Mouse (Mus musculus): ENCODE results near the gene Olfr312. TPM values are rescaled to one million over a fixed set of nuclear protein-coding genes. Genes with fewer than 3 reads are reported as not detected.

The Olfr312 gene
- polyA plus RNA-seq, 1 experiment = not detected

- 66% methylated on average over 6 of the region's 6 CpGs for WGBS
- no peak for TF ChIP-seq POLR2A (IDR thresholded peaks at IDR 0.05; ENCODE audit: low read depth, low read length)
- TF ChIP-seq CTCF (conservative IDR thresholded peaks at IDR 0.05; ENCODE audit: insufficient read depth, insufficient read length, low read depth, low read length) = no peak
Measured at GRCm38 (mm10) chr11:58790646-58791045, 38.4 kb upstream of the Olfr312 start.

GRCm38 (mm10) chr11:58795856-58796255 is 33.2 kb upstream of the Olfr312 start:
- TF ChIP-seq POLR2A (IDR thresholded peaks at IDR 0.05; ENCODE audit: low read depth, low read length) (no peak), CTCF (conservative IDR thresholded peaks at IDR 0.05; ENCODE audit: insufficient read depth, insufficient read length, low read depth, low read length) (no peak)

More at GRCm38 (mm10) chr11:58790646-58791045, 38.4 kb upstream of the Olfr312 start:
- H3K27ac ChIP-seq (ENCODE audit: insufficient read depth, low read depth, low read length) = no peak overlapping the region
- H3K27me3 ChIP-seq (replicated peaks; ENCODE audit: control insufficient read depth, insufficient read depth, low read length) = no peaks in the 10 kb centered on the region
- H3K4me3 ChIP-seq (ENCODE audit: insufficient read depth, low read depth, low read length) = no peak overlapping the region
- H3K36me3 ChIP-seq (ENCODE audit: control insufficient read depth, insufficient read depth, low read length) = no peaks in the 10 kb centered on the region
- DNase-seq = no peak
- no peaks in the 10 kb centered on the region for H3K4me1 ChIP-seq (ENCODE audit: control insufficient read depth, insufficient read depth, low read length)

GRCm38 (mm10) chr11:58796850-58797249 is 32.2 kb upstream of the Olfr312 start:
- TF ChIP-seq CTCF (conservative IDR thresholded peaks at IDR 0.05; ENCODE audit: insufficient read depth, insufficient read length, low read depth, low read length) (no peak), POLR2A (IDR thresholded peaks at IDR 0.05; ENCODE audit: low read depth, low read length) (no peak)
- Histone ChIP-seq H3K4me1 (ENCODE audit: control insufficient read depth, insufficient read depth, low read length) (no peaks in the 10 kb centered on the region), H3K27me3 (replicated peaks; ENCODE audit: control insufficient read depth, insufficient read depth, low read length) (no peaks in the 10 kb centered on the region), H3K36me3 (ENCODE audit: control insufficient read depth, insufficient read depth, low read length) (no peaks in the 10 kb centered on the region), H3K4me3 (ENCODE audit: insufficient read depth, low read depth, low read length) (no peak overlapping the region), H3K27ac (ENCODE audit: insufficient read depth, low read depth, low read length) (no peak overlapping the region)
- no peak for DNase-seq
- WGBS = 73% methylated on average over 7 of the region's 7 CpGs

More at GRCm38 (mm10) chr11:58795856-58796255, 33.2 kb upstream of the Olfr312 start:
- Histone ChIP-seq H3K27ac (ENCODE audit: insufficient read depth, low read depth, low read length) (no peak overlapping the region), H3K4me3 (ENCODE audit: insufficient read depth, low read depth, low read length) (no peak overlapping the region), H3K27me3 (replicated peaks; ENCODE audit: control insufficient read depth, insufficient read depth, low read length) (no peaks in the 10 kb centered on the region), H3K36me3 (ENCODE audit: control insufficient read depth, insufficient read depth, low read length) (no peaks in the 10 kb centered on the region), H3K4me1 (ENCODE audit: control insufficient read depth, insufficient read depth, low read length) (no peaks in the 10 kb centered on the region)
- WGBS = 82% methylated on average over 2 of the region's 2 CpGs
- DNase-seq = no peak

DNA sequence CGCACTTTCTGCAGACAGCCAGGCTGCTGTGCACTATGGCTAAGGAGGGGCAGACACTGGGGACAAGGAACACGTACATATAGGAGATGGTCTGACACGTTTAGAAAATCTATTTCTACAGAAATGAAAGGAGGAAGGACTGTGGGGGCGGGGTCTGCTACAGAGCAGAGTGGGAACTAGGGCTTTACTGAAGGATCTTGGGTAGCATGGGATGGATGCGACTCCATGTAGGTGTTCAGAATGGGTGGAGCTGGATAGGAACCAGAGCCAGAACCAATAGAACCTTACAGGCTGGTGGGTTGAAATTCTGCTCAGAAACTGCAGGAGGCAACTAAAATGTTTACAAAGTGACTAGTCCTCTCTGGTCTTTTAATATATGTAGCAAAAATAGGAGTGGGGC is 29.3 kb upstream of the Olfr312 start:
- Histone ChIP-seq H3K4me1 (ENCODE audit: control insufficient read depth, insufficient read depth, low read length) (no peaks in the 10 kb centered on the region), H3K36me3 (ENCODE audit: control insufficient read depth, insufficient read depth, low read length) (no peaks in the 10 kb centered on the region), H3K27me3 (replicated peaks; ENCODE audit: control insufficient read depth, insufficient read depth, low read length) (no peaks in the 10 kb centered on the region), H3K27ac (ENCODE audit: insufficient read depth, low read depth, low read length) (no peak overlapping the region), H3K4me3 (ENCODE audit: insufficient read depth, low read depth, low read length) (no peak overlapping the region)
- no peak for TF ChIP-seq POLR2A (IDR thresholded peaks at IDR 0.05; ENCODE audit: low read depth, low read length)
- TF ChIP-seq CTCF (conservative IDR thresholded peaks at IDR 0.05; ENCODE audit: insufficient read depth, insufficient read length, low read depth, low read length) = no peak
- 76% methylated on average over 5 of the region's 5 CpGs for WGBS
- DNase-seq = no peak

- Histone ChIP-seq H3K4me1 (ENCODE audit: control insufficient read depth, insufficient read depth, low read length) (no peaks in the 10 kb centered on the region), H3K27me3 (replicated peaks; ENCODE audit: control insufficient read depth, insufficient read depth, low read length) (no peaks in the 10 kb centered on the region), H3K4me3 (ENCODE audit: insufficient read depth, low read depth, low read length) (no peak within 1 kb of the TSS), H3K36me3 (ENCODE audit: control insufficient read depth, insufficient read depth, low read length) (no peaks in the 10 kb centered on the region), H3K27ac (ENCODE audit: insufficient read depth, low read depth, low read length) (no peak within 1 kb of the TSS)
- no peak for DNase-seq
- 44% methylated on average over 14 of the region's 14 CpGs for WGBS
- TF ChIP-seq POLR2A (IDR thresholded peaks at IDR 0.05; ENCODE audit: low read depth, low read length) (no peak), CTCF (conservative IDR thresholded peaks at IDR 0.05; ENCODE audit: insufficient read depth, insufficient read length, low read depth, low read length) (no peak)
Measured at GRCm38 (mm10) chr11:58801558-58802228, 27.3 kb upstream of the Olfr312 start, which contains the start of gene Fam183b. Fam183b (minus strand) TSS chr11:58801960.

DNA sequence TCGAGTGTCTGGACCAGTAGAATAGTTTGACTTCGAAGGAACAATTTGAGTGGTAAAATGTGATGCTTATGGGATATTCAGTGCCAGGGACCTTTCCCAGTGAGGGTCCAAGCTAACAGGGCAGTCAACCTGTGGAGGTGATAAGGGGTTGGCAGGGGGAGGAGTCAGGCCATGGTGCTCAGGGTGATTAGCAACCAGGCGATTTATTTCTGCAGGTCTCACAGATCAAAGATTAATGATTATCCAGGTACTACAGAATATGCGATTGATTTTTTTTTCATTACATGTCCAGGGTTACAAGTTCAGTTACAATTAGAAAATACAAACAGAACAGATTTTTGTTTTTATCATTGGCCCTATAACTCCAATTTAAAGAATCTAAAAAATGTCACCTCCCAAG is 25.2 kb upstream of the Olfr312 start:
- Histone ChIP-seq H3K27me3 (replicated peaks; ENCODE audit: control insufficient read depth, insufficient read depth, low read length) (no peaks in the 10 kb centered on the region), H3K27ac (ENCODE audit: insufficient read depth, low read depth, low read length) (no peak overlapping the region), H3K36me3 (ENCODE audit: control insufficient read depth, insufficient read depth, low read length) (no peaks in the 10 kb centered on the region), H3K4me3 (ENCODE audit: insufficient read depth, low read depth, low read length) (no peak overlapping the region), H3K4me1 (ENCODE audit: control insufficient read depth, insufficient read depth, low read length) (no peaks in the 10 kb centered on the region)
- DNase-seq = no peak
- 48% methylated on average over 4 of the region's 4 CpGs for WGBS
- TF ChIP-seq CTCF (conservative IDR thresholded peaks at IDR 0.05; ENCODE audit: insufficient read depth, insufficient read length, low read depth, low read length) (no peak), POLR2A (IDR thresholded peaks at IDR 0.05; ENCODE audit: low read depth, low read length) (no peak)

DNA sequence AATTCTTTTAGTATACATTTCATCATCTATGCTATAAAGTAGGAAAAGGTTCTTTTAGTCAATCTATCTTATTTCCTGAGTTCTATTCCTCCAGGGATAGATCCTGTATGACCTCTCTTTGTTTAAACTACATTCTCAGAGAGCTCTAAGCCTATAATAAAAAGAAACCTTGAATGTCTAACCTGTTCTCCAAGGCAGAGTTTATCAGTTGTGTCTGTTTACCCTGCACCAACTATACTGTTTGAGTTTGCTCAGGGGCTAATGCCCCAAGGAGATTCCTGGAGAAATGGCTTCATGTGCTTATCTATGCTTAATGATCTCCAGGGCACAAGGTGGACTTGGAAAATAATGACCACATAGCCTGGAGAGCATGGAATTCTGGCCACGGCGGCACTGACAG is 24.6 kb upstream of the Olfr312 start:
- no peak for DNase-seq
- Histone ChIP-seq H3K4me1 (ENCODE audit: control insufficient read depth, insufficient read depth, low read length) (no peaks in the 10 kb centered on the region), H3K36me3 (ENCODE audit: control insufficient read depth, insufficient read depth, low read length) (no peaks in the 10 kb centered on the region), H3K4me3 (ENCODE audit: insufficient read depth, low read depth, low read length) (no peak overlapping the region), H3K27me3 (replicated peaks; ENCODE audit: control insufficient read depth, insufficient read depth, low read length) (no peaks in the 10 kb centered on the region), H3K27ac (ENCODE audit: insufficient read depth, low read depth, low read length) (no peak overlapping the region)
- WGBS = 55% methylated on average over 2 of the region's 2 CpGs
- TF ChIP-seq POLR2A (IDR thresholded peaks at IDR 0.05; ENCODE audit: low read depth, low read length) (no peak), CTCF (conservative IDR thresholded peaks at IDR 0.05; ENCODE audit: insufficient read depth, insufficient read length, low read depth, low read length) (no peak)

Data from kidney, adult 2 months (tissue).